Mouse (Mus musculus) adrenal gland, adult 18-20 months (tissue): ENCODE data around the gene Olfr875. TPM values are rescaled to one million over a fixed set of nuclear protein-coding genes. Genes with fewer than 3 reads are reported as not detected.
A peak's percentile ranks its signal among the peaks of the same experiment; 100 is the strongest.
"Not testable (repeated sequence)": the region's sequence is repeated elsewhere in the genome, so short reads cannot be mapped to it uniquely, and the experiment has no call there.

ENCODE experiments used
- DNase-seq, 2 experiments: peaks; one replicate each; pipeline ENCODE4 v3.0.0; 2021 to 2022; ENCODE audit warnings: low spot score in 2 of 2
- long read RNA-seq, 2 experiments: library from polyadenylated mRNA; stranded (forward); transcript quantifications; one replicate each; pipeline ENCODE4 v2.0.0; 2021
- total RNA-seq, 2 experiments: library from RNA; stranded (reverse); gene quantifications; 1 replicate in 1 of 2; 2 replicates in 1 of 2; pipeline ENCODE4 v1.2.3; 2021

The Olfr875 gene
- total RNA-seq = not detected
- long read RNA-seq, experiment 1 = 0 reads
- long read RNA-seq, experiment 2 = 0 reads

- no peak for DNase-seq
Measured at GRCm38 (mm10) chr9:37771759-37772158, at the start of gene Olfr875. Olfr875 (plus strand) TSS chr9:37771857.

- DNase-seq = no peak
Measured at GRCm38 (mm10) chr9:37734310-37734709, 37.3 kb upstream of the Olfr875 start.

DNA sequence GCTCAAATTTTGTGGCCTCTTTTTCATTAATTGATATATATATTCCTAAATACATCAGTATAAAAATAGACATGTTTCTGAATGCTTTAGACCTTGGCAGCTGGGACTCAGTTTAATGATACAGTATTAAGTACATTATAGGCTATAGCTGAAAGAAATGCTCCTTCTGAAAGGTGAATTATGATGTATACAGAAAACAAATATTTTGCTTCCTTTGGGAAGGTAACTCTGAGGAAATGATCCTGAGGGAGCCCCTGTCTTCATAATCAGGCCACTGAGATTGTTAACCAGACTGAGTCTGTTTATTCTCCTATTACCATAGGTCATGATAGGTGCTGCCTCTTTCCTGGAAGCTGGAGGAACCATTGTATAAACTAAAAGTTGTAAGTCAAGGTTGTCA, 26.9 kb upstream of the Olfr875 start, which contains the start of gene Olfr874:
TSS of gene Olfr874 (plus strand) at position 301 of the 400 bp plus-strand sequence.
- DNase-seq = no peak

DNA sequence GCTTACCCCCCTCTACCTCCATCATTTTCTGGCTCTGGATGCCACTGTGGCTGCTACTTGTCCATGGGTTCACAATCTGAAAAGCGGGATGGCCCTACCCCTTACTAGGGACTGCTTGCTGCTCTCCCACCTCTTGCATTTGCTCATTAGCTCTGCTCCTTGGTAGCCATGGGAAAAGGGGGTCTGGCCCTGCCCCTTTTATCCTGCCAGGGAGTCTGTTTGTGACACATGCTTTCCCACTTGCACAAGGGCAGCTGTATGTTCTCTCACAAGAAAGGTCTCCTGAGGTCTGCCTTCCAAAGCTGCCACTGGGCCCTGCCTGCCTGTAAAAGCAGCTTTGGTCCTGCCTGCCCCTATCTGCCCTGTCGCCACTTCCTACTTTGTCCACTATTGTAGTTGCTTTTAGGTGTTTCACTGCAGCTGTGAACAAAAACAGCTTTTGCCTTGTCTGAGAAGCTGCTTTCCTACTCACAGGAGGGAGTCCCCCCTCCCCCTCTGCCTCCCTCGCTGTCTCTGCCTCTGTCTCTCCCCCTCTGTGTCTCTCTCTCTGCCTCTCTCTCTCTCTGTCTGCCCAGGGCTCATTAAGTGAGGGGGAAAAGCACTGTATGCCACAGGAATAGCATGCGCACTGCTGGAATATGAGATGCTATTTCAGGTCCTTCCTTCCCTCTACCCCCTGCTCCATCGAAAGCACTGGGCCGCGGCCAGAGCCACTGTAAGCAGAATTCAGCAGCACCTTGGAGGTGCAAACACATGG, 21.2 kb upstream of the Olfr875 start:
- DNase-seq = no peak

- DNase-seq = no peak
Measured at GRCm38 (mm10) chr9:37751467-37751866, 20.2 kb upstream of the Olfr875 start.

DNA sequence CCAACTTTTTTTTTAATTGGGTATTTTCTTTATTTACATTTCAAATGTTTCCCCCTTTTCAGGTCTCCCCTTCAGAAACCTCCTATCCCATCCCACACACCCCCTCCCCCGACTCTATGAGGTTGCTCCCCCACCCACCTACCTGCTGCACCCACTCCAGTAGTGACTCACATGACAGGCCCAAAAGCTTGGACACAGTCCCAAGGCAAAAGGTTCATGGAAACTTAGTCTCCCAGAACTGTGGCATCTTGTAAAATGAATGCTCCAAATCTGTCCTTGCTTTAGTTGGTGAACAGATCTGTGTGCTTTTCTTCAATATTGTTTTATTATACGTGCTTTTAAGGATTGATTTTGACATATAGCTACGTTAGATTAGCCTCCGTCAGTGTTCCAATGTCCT, 19.7 kb upstream of the Olfr875 start:
- DNase-seq = no peak

GRCm38 (mm10) chr9:37761728-37762127, 9.9 kb upstream of the Olfr875 start:
- no peak for DNase-seq

DNA sequence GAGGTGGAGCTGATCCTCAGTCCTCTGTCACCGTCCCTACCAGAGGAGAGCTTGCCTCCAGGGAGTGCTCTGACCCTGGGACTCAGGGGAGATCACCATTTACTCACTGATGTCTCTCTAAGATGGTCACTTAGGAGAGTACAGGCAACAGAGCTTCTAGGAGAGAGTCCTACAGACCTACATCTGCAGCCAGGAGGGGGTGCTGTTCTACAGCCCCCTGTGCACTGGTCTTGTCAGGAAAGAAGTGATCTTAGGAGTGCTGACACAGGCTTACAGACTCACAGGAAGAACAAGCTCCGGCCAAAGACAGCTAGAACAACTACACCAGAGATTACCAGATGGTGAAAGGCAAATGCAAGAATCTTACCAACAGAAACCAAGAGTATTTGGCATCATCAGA, 9.1 kb upstream of the Olfr875 start:
- peak; percentile 26 to 27 for DNase-seq

DNA sequence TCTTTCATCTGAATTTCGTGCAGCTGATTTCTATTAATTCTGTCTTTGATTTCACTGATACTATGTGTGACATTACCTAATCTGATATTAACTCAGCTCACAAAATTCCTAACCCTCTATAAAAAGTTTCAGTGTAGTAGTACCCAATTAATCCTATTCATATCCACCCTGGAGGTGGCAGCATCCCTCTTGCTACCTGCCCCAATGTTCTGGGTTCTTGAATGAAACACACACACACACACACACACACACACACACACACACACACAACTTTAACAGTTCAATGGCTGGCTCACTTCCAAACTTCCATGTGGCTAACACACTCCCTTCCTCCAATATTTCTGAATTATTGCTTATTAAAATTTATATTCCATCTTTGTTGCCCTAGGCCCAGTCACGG, 996 bp upstream of the Olfr875 start:
- no peak for DNase-seq

- DNase-seq = no peak
Measured at GRCm38 (mm10) chr9:37782766-37783260, 11.2 kb downstream of the Olfr875 start.

- DNase-seq = not testable (repeated sequence)
Measured at GRCm38 (mm10) chr9:37783394-37784387, 12.0 kb downstream of the Olfr875 start.

DNA sequence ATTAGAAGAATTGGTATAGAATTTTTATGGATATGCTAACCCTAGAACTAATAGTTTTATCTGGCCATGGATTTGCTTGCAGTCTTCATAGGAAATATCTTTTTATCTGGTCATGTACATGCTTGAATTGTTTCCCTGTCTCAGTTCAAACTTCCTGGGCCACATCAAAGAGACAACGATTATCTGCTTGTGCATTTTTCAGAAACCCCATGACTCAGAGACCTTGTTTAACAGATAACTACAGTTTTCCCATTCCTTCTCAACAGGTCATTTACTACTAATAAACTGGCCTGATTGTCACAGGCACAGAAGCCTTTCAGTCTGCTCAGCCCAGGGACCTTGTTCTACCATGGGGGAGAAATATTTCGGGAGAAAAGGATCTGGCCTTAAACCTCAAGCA, 14.8 kb downstream of the Olfr875 start:
- DNase-seq = peak in 1 of 2 experiments; percentile 5

DNA sequence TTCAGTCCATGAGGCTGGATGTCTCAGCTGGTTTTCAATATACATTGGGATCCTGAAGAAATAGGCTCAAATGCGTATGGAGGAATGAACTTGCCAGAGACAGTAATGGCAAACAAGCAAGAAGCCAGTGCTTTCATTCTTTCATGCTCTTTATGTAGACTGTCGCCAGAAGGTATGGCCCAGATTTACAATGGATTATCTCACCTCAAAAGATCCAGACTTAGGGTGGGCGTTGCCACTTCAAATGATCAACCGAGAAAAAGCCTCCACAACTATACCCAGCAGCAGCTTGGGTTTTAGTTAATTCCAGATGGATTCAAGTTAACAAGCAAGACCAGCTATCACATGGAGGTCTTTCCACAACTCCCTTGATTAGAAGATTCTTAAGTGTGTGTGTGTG, 30.4 kb downstream of the Olfr875 start:
- DNase-seq = no peak

GRCm38 (mm10) chr9:37802731-37803130, 31.1 kb downstream of the Olfr875 start, which contains the start of gene Olfr876:
Olfr876 (plus strand) TSS chr9:37803031.
- no peak for DNase-seq

DNA sequence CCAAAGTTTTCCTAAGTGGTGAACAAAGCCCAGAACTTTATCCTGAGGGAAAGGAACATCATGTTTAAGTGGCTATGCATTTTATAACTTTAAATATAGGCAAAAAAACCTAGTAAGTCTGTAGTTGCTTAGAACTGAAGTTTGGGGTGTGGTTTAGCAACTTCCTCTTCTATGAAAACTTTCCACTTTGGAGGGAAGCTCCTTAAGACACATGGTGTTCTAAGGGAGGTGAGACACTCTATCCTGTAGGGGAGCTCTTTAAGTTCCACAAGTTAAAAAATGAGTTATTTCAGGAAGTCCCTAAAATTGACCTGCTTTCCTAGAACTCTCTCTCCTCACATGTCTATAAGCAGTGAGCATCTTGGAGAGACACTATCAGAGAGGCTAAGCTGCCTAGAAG, 35.6 kb downstream of the Olfr875 start:
- DNase-seq = no peak

DNA sequence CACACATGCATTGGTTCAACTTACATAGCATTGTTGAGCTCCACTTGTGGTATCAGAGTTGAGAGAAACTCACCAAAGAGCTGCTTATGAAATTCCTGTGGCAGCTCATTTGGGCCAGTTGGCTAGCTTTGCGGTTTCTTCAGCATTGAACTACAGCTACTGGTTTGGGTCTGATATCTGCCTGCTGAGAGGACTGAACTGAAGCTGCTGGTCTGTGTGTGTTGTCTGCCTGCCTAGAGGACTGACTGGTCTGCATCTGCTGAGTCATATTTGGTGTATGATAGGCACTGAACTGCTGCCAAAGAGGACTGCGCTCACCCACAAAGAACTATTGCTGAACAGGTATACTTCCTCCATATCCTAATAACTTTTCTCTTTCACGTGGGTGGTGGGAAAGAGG, 36.8 kb downstream of the Olfr875 start:
- DNase-seq = peak in 1 of 2 experiments; percentile 2

GRCm38 (mm10) chr9:37808976-37809375, 37.3 kb downstream of the Olfr875 start:
- peak; percentile 29 to 35 for DNase-seq

- DNase-seq = no peak
Measured at GRCm38 (mm10) chr9:37814696-37815095, 43.0 kb downstream of the Olfr875 start.
